Mouse (Mus musculus): ENCODE measurements at regions not wholly inside any gene's neighbourhood (a gene's known extent, or its start where the extent isn't known, plus 50 kb on each side); places are given as distances from the start of the nearest gene placed in this dataset.

DNA sequence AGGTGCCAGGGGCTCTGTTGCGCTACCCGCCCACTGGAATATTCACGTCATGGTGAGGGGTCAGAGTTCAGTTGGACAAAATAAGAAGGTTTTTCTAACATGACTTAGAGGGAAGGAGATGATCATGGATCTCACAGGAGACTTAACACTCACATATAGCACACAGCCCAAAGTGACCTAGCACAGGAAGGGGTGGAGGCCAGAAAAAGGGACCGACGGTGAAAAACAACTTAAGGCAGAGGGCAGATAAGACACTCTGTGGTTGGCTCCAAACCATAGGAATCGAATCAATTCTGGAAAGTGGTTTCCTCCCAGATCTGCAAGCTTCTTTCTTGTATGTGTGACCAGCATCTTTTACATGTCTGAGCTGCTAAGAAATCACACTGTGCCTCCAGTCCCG is 192.9 kb upstream of the 4930412O13Rik start:
- no peak for DNase-seq (ENCODE audit: low spot score)

DNA sequence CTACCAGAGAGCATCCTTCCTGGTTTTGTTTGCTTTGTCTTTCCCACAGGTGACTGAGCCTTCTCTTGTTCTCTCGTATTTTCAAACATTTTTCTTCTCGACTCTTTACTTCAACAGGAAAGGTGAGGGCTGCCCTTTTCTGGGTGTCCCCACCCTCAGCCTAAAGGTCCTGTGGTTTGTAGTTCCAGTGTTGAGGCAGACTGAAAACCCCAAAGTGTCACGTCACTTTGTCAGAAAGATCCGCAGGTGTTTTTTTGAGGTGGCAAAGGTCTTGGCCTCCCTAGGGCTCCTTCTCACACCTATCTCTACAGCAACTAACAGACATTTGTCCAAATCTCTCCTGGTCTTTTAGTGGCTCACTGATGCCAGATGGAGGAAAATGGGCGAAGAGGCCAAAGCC is 191.5 kb upstream of the 4930412O13Rik start:
- DNase-seq (ENCODE audit: low spot score): no peak

DNA sequence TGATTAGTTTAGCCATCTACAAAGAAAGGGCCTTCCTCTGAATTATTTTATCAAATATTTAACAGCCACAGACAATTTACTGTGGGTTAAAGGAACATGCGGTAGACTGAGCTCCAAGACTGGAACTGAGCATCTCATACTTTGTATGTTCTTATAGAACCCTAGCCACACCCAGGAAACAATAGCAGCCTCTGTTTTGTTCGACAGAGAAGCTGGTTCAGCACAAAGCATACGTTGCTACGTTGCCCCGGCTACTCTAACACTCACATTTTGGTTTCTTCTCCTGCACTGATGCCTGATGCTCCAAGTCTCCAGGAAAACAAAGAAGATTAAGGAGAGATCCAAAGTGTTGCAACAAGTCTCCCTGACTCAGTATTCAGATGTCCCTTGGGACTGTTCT is 189.5 kb upstream of the 4930412O13Rik start:
- DNase-seq (ENCODE audit: low spot score): no peak

DNA sequence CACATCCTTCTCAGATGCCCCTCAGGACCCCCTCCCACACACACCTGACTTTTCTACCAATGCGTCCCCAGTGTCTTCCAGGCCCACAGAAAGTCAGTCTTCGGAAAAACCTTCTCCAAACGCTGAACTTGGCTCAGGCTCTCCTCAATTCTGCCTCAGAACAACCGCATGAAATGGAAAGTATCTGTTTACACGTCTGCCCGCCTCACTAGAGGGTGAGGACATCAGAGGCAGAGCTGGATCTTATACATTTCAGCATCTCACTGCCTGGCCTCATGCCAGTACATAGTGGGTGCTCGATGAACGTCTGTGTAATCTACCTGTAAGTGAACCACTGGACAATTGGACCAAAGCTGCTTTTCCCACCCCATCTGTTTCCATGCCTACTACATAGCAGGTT is 189.1 kb upstream of the 4930412O13Rik start:
- DNase-seq (ENCODE audit: low spot score): no peak

DNA sequence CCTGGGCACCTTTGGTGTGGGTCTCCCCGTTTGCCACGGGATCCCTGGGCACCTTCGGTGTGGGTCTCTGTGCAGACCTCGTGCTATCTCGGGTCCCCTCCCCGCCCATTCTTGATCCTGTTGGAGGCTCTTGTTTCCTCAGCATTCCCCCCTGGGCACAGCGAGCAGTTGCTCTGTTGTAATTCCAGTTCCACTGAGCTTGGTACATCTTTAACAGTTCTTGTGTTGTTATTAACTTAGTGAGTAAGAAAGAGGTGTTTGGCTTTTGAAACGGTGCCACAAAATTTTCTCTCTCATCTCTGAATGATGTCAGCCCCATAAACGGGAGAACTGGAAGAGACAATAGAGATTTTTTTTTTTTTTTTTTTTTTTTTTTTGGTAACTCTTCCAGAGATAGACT is 187.7 kb upstream of the 4930412O13Rik start:
- no peak for DNase-seq (ENCODE audit: low spot score)

DNA sequence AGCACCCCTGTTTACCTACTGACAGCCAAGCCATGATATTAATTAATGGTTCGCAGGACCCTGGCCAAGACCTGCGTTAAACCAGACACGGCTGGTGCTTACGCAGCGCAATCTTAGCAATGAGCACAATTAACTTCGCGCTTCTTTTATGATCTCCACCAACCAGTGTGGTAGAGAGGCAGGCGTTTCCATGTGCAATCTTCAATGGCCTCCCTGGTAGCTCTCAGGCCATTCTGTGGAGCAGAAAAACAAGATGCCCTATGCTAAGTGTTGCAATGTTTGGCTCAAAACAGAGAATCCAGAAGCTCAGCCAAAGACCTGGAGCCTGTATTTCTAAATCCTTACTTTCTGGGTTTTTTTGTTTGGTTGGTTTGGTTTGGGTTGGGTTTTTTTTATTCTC is 186.9 kb upstream of the 4930412O13Rik start:
- no peak for DNase-seq (ENCODE audit: low spot score)

DNA sequence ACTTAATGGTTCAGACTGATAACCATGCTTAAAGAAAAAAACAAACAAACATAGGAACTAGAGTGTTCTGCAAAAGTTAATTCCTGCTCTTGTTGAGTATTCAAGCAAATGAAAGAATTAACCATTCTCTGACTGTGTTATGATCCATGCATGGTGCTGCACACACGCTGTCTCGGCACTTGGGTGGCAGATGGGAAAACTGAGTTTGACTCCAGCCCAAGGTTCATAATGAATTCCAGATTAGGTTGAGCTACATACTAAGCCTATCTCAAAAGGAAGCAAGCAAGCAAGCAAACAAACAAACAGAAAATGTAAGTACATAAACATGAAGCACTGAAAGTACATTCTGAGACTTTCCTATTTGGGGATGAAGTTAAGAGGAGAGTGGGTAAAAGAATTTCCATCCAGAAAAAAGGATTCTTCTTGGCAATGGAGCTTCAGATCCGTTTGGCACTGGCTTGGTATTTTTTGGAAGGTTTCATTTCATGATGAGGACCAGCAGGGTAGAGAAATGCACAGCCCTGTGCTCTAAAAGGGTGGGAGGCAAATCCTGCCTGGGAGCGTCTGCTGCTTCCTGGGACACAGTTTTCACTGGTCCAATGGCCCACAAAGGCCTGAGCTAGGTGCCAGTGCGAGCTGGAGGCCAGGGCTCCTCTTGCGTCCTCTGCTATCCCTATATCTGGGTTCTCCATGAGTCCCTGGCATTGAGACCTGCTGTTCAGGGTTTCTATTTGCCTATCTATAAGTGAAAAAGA is 183.3 kb upstream of the 4930412O13Rik start:
- no peak for DNase-seq (ENCODE audit: low spot score)

DNA sequence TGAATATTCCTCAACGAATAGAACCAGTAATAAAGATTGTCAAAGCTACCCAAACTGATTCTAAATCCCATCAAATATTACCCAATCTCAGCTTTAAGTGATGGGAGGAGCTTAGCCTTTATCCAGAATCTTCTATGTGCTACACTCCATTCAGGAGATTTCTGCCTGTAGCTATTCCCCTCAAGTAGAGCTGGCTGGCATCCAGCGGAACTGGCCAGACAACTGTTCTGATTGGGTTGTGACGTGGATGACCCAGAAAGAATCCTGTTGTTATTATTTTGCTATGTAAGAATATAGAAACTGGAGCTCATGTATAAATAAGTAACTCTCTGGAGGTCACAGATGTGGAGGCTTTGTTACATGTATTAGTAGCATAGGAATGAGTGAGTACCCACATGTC is 176.8 kb upstream of the 4930412O13Rik start:
- no peak for DNase-seq (ENCODE audit: low spot score)

DNA sequence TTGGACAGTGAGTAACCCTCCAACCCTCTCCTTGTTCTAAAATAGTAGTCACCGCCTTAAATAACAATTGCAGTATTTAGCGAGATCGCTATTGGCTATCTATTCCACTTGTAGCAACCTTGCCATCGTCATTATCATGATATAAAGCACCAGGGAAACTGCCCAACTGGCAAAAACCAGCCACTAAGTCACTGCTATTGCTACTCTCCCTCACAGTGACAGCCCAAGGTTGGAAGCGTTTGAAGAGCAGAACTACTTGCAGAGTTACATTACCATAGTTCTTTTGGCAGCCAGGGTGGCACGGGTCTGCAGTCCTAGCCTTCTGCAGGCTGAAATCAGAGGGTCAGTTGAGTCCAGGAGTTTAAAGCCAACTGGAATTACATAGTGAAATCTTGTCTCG is 171.6 kb upstream of the 4930412O13Rik start:
- no peak for DNase-seq (ENCODE audit: low spot score)

DNA sequence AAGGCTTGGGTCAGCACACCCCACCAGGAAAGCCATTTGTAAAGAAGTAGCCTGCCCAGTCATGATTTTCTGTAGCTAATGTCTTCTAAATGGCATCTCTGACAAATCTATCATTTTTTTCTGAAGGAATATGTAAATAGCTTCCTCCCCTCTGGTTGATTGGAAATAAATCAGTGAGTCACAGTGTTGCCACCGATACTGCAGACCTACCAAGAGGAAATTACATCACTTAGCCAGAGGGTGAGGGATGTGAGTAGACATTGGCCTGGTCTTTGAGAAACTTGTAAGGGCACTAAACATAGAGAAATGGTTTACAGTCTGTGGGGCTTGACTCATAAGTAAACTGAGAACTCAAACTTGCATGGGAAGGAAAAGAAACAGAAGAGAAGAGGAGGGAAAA is 163.1 kb upstream of the 4930412O13Rik start:
- no peak for DNase-seq (ENCODE audit: low spot score)

DNA sequence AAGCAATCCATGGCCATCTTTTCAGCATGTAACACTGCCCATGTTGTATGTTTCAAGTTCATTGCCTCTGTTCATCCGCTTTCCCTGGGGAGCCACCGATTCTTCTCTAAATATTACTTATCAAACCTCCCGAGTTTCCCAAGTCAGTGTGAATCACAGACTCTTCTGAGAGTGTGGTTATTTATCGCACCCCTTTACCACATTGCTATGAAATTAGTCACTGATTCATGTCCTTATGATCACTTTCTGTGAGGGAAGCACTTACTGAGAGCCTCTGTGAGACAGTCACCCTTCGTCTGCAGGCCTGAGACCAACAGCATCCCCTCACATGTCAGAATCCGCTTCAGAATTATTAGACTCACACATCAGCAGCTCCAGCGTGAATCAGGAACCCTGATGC is 147.8 kb upstream of the 4930412O13Rik start:
- DNase-seq (ENCODE audit: low spot score): no peak

DNA sequence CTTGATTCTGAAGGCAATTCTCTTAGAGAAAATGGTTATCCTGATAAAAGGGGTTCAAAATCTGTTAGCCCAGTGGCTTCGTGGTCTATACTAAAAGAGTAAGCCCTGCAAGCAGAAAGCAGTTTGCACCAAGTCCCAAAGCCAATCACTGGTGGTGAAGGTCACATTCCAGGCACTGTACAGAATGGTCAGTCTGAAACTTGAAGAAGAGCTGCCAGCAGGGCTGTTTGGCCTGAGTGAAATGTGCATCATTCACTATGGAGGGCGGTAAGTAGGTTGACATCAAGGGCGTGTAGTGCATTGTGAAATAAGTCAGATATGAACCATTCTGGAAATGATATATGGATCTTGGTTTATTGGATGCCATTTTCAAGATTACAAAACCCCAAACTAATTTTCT is 136.9 kb upstream of the 4930412O13Rik start:
- no peak for DNase-seq (ENCODE audit: low spot score)

DNA sequence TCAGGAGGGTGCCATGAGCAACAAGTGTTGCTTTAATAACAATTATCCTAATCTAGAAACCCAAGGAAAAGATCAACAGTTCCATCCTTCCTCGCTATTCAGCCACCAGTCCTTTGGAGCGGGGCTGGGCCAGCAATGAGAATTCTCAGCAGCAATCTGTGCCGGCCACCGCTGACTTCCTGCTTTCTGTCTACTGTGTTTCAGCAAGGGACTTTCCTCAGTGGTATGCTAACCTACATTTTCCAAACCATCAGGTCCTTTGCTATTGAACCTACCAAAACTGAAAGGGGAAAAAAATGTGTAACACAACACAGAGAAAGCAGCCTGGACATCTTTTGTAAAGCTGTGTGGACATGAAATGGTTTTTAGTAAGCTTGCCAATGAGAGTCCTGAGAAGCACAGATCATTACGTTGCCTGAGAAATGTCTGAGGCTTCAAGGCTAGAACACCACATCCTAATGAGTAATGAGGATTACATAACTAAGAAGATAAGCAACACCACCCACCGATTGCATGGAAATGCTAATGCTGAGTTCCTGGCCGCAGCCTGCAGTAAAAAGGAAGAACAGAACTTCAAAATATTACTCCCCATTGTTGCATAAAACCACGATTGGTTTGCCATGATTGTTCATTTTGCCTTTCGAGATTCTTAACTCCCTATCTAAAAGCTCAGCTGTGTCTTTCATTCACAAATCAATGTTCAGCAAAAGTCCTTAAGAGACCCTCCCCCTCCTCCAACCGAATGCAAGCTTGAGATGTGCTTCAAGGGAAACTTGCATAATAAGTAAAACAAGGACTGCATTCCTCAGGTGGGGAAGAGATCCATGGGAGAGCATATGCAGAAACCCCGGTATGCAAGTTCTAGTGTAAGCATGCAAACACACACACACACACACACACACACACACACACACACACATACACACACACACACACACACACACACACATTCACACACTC is 130.9 kb upstream of the 4930412O13Rik start:
- no peak for DNase-seq (ENCODE audit: low spot score)

DNA sequence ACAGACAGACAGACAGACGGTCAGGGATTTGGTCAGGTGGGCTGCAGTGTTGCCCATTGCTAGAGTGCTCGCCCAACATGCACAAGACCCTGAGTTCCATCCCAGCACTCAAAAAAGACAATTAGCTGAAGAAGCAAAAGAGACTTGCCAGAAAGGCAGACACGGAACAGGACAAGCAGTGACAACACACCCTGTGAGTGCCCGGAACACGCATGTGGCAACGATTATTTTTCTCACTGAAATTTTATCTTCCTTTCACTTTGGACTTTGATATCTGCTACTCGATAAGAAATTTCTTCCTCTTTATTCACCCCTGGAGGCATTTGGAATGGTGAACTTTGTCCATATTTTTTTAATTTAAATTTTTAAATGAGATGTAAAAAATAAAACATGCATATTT is 127.4 kb upstream of the 4930412O13Rik start:
- no peak for DNase-seq (ENCODE audit: low spot score)

DNA sequence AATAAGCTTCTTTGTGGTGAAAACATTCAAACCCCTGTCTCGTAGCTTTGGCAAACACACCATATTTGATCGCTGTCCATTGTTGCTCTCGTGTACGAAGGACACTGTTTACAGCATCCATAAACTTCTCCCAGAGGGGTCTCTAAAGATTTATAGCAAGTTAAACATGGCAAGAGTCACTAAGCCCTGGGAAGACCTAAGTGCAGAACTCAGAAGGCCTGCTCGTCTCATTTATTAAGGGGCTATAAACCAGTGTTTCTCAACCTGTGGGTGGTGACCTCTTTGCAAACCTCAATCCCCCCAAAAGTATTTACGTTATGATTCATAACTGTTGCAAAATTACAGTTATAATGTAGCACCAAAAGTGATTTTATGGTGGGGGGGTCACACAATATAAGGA is 126.9 kb upstream of the 4930412O13Rik start:
- DNase-seq (ENCODE audit: low spot score): no peak

DNA sequence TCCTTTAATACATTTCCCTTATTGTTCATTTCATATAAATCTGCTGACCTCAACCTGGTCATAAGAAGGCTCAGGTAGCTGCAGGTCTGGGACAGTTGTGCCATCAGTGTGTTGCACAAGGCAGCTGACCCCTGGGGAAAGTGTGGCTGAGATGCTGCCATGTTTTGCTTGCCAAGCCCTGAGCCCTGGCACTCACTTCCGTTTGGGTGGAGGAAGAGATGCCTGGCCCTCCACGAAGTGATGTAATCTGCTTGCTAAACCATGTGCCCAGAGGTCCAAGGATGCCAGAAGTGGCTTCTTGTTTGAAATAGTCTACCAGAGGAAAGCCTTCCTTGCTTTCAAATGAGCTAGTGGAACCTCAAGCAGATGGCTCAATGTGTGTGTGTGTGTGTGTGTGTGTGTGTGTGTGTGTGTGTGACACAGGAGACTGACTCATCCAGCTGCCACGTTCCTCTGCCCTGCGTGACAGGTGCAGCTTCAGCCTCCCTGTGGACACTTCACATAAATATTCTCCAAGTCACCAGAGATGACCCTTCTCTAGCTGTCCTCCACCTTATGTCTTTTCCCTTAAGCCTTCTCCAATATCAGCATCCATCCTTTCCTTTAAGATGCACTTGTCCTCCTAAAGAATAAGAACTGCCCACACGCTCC is 123.2 kb upstream of the 4930412O13Rik start:
- no peak for DNase-seq (ENCODE audit: low spot score)

DNA sequence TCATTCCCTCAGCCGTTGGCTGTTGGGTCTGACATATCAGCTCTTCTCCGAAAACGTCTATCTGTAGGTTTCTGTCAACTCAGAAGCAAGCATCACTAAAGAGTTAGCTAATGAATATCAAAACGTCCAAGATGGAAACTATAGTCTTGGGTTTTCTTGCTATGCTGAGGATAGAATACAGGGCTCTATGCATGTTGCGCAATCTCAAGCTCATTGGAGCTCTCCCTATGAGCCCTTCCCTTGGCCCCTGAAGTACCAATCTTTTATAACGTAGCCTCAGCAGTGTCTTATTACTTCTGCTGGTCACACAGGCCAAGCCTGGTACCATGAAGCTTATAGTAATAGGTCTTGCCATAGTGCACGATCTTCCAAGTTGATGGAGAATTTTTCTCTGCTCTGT is 122.1 kb upstream of the 4930412O13Rik start:
- DNase-seq (ENCODE audit: low spot score): no peak

DNA sequence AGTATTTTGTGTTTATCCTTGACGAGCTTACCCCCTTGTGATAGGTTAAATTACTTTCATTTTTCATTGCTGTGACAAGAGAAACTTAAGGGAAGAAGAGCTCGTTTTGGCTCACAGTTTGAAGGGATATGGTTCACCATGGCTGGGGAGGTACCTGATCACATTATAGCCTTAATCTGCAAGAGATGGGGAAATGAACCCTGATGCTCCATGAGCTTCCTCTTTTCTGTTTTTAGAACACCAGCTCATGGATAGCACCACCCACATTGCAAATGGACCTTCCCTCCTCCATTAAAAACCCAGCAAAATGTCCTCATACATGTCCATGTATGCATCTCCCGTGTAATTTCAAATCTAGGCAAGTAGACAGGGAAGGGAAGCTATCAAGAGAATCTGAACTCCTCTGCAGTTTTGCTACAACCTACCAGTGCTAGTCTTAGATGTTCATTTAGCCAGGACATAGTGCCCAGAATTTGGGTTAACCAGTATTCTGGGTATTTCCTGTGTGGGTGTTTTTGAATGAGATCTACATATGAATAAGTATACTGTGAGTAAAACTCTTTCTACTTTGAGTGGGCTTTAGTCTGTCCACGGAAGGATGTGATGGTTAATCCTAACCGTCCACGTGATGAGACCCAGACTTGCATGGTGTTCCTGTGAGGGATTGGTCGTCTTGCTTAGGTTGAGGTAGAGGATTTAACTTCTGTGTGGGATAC is 121.5 kb upstream of the 4930412O13Rik start:
- DNase-seq (ENCODE audit: low spot score): no peak

DNA sequence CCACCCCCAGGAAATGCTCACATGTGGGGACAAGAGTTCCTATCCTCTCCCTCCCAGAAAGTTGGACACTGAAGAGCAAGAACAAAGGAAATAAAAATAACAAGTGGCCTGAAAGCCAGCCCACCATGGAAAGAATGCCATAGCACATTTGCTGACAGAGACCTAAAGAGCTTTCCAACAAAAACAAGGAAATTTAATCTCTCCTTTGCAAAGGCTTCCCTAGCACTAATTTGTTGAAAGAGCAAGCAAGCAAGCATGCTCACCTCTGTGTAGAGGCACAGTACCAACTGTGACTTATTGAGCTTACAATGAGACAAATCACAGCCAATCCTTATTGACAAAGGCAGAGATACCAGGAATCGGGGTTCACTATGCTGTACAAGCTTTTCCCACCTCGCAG is 100.9 kb upstream of the 4930412O13Rik start:
- no peak for DNase-seq (ENCODE audit: low spot score)

DNA sequence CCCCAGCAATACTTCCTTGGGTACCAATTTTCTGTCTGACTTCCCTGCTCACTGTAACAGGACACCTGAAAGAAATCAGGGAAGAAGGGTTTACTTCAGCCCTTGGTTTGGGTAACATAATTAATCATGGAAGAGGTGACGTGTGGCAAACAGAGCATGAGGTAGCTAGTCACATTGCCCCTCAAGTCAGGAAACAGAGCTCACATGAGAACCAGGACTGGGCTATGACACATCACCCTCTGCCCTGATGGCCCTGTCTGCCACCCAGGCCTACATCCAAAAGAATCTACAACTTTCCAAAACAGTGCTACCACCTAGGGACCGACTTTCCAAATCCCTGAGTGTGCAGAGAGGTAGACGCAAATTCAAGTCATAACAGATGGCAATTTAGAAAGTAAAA is 98.4 kb upstream of the 4930412O13Rik start:
- no peak for DNase-seq (ENCODE audit: low spot score)

DNA sequence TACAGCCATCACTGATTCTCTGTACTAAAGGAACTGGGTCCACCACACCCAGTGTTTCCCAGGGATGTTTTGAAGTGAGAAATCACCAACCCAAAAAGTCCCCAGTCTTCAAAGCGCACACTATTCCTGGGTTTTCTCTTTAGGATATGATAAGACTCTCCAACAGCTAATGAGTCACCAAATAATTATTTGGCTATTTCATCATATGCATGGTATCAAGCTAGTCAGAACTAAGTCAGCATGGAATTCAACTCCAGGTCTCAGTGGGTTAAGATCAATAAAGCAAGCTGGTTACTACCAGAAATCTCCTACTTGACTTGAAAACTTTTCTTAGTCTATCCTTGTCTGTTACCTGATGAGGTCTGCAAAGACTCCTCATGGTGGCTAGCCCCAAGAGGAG is 89.1 kb upstream of the 4930412O13Rik start:
- DNase-seq (ENCODE audit: low spot score): no peak

DNA sequence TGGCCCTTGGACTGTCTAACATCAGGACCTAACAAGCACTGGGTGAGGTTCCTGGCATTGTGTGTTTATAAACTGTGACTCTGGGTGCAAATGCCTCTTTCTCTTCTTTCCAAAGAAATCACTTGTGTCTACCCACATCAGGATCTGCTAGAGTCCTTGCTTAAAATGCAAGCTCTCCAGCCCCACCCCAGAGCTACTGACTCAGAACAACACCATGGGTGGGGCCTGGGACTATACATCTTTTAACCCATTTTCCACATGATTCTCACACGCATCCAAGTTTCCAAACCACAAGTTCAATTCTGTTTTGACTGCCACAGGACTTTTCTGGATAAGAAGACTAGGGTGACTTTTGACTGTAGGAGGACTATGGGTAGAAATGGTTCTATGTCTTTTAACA is 88.7 kb upstream of the 4930412O13Rik start:
- no peak for DNase-seq (ENCODE audit: low spot score)
